In genomic region chr6:29699085-29699745, GRCm38 (mm10) we compare ENCODE assay signal across 19 mouse cellular contexts. TPM values are rescaled to one million over a fixed set of nuclear protein-coding genes. Genes with fewer than 3 reads are reported as not detected.
DNase-seq lines count a peak whose midpoint lies in the region; ATAC-seq and TF ChIP-seq lines count a peak whose summit lies in the region.
"Had no signal": no experiment of that assay in that cellular context is flagged by ENCODE, and none has a peak within 500 bp of the region (broad histone marks: within the 10 kb centered on the region; RNA-seq: fewer than 3 reads in every experiment).

No protein-coding gene starts in this region.

- ATAC-seq in heart, embryonic 12.5 days (ENCODE audit: insufficient number of reproducible peaks, low FRiP score), result peak; percentile 31; the same call in 1 of the 2 replicates
- ATAC-seq in megakaryocyte-erythroid progenitor cell, adult 5-6 weeks (replicated peaks; ENCODE audit: low FRiP score, low TSS enrichment, poor library complexity, severe bottlenecking), result peak; percentile 36
- no peak for ATAC-seq in midbrain, embryonic 14.5 days (ENCODE audit: low FRiP score, low TSS enrichment)
- ATAC-seq: forebrain, postnatal 0 days; midbrain, embryonic 15.5 days had no signal

- peaks cover 16% of the 10 kb centered on the region for H3K4me1 ChIP-seq in heart, embryonic 12.5 days (replicated peaks)
- H3K4me1 ChIP-seq in bone marrow, adult 2 months (ENCODE audit: control insufficient read depth, insufficient read depth, low read length), result peaks cover 4% of the 10 kb centered on the region; the same call in 1 of the 2 replicates
- peaks cover 4% of the 10 kb centered on the region; the same call in 1 of the 2 replicates for H3K4me1 ChIP-seq in midbrain, embryonic 14.5 days (ENCODE audit: control insufficient read depth, insufficient read depth, low read length)

- no peak overlapping the region for H3K4me3 ChIP-seq in heart, embryonic 12.5 days
- no peak overlapping the region for H3K4me3 ChIP-seq in bone marrow, adult 2 months (replicated peaks; ENCODE audit: control insufficient read depth, low read depth, low read length)
- no peak overlapping the region for H3K4me3 ChIP-seq in midbrain, embryonic 14.5 days (replicated peaks; ENCODE audit: low read depth, low read length)
- H3K4me3 ChIP-seq: limb, embryonic 10.5 days; midbrain, embryonic 15.5 days had no signal

- H3K27me3 ChIP-seq in heart, embryonic 12.5 days (replicated peaks), result peaks cover 17% of the 10 kb centered on the region; the same call in 1 of the 2 replicates
- 0 out of 2 replicates have a peak, but pooled peaks cover 6% of the 10 kb centered on the region for H3K27me3 ChIP-seq in midbrain, embryonic 14.5 days (ENCODE audit: control insufficient read depth, insufficient read depth, low read length)
- H3K27me3 ChIP-seq: midbrain, embryonic 15.5 days had no signal

- peak overlapping the region; percentile 20; the same call in 1 of the 2 replicates for H3K27ac ChIP-seq in heart, embryonic 12.5 days (ENCODE audit: poor library complexity, severe bottlenecking)
- peak overlapping the region; percentile 85 for H3K27ac ChIP-seq in bone marrow, adult 2 months (ENCODE audit: control insufficient read depth, insufficient read depth, low read depth, low read length, poor library complexity)
- H3K27ac ChIP-seq in midbrain, embryonic 14.5 days (replicated peaks; ENCODE audit: low read depth, low read length), result no peak overlapping the region
- H3K27ac ChIP-seq: hindbrain, embryonic 14.5 days; limb, embryonic 10.5 days; macrophage; midbrain, embryonic 15.5 days had no signal

- H3K9ac ChIP-seq in heart, embryonic 12.5 days, result no peak overlapping the region
- H3K9ac ChIP-seq in midbrain, embryonic 14.5 days (replicated peaks; ENCODE audit: low read length), result no peak overlapping the region
- H3K9ac ChIP-seq: forebrain, postnatal 0 days; hindbrain, embryonic 14.5 days; lung, embryonic 14.5 days; midbrain, embryonic 15.5 days had no signal

- TF ChIP-seq CTCF in bone marrow, adult 2 months (IDR thresholded peaks at IDR 0.05; ENCODE audit: control insufficient read depth, insufficient read depth, low read length), result no peak

- no peaks in the 10 kb centered on the region for H3K36me3 ChIP-seq in heart, embryonic 12.5 days
- H3K36me3 ChIP-seq in midbrain, embryonic 14.5 days (ENCODE audit: control insufficient read depth, insufficient read depth, low read length), result no peaks in the 10 kb centered on the region
- H3K36me3 ChIP-seq: limb, embryonic 10.5 days; midbrain, embryonic 15.5 days had no signal

- DNase-seq in heart, postnatal 14 days, result no peak
- peak; percentile 83 for DNase-seq in liver
- no peak for DNase-seq in midbrain, embryonic 14.5 days
- no peak for DNase-seq in left cerebral cortex, postnatal 25 days (ENCODE audit: low spot score in 2 of 2)
- DNase-seq: adrenal gland, adult 2 months; cerebellum, adult 9-10 months; forebrain, postnatal 0 days; gastrocnemius, postnatal 10 days; kidney, adult 11 months; kidney, postnatal 25 days; lung, embryonic 14.5 days; right cerebral cortex, adult 18-20 months had no signal

- WGBS in heart, embryonic 12.5 days, result 76% methylated on average over 7 of the region's 7 CpGs
- 67% methylated on average over 7 of the region's 7 CpGs for WGBS in bone marrow, adult 2 months
- WGBS in midbrain, embryonic 14.5 days, result 91% methylated on average over 7 of the region's 7 CpGs

- H3K4me2 ChIP-seq in heart, embryonic 12.5 days, result no peak overlapping the region
- H3K4me2 ChIP-seq in midbrain, embryonic 14.5 days (ENCODE audit: low read length), result no peak overlapping the region
- H3K4me2 ChIP-seq: hindbrain, embryonic 14.5 days; lung, embryonic 14.5 days; midbrain, embryonic 15.5 days had no signal

- no peak; the same call in 1 of the 2 replicates for TF ChIP-seq POLR2A in bone marrow, adult 2 months (IDR thresholded peaks at IDR 0.05; ENCODE audit: borderline replicate concordance, control insufficient read depth, low read depth, low read length)

- no peaks in the 10 kb centered on the region for H3K9me3 ChIP-seq in heart, embryonic 12.5 days (replicated peaks)
- H3K9me3 ChIP-seq in midbrain, embryonic 14.5 days (ENCODE audit: control insufficient read depth, low read length), result no peaks in the 10 kb centered on the region
- H3K9me3 ChIP-seq: limb, embryonic 10.5 days; midbrain, embryonic 15.5 days had no signal

- intact Hi-C loops in heart, postnatal 14 days (cut with DNase I), result no loop called here
- intact Hi-C loops in left cerebral cortex, postnatal 25 days (cut with DNase I), result no loop called here

RNA-seq across cellular contexts. Expression of gene Tspan33, which starts 5.2 kb away (rescaled TPM):
- 11.2 and 11.9 TPM in 2 replicates for polyA plus RNA-seq in heart, embryonic 12.5 days (2016; fragmentation: Nextera tagmentation; extraction: Ambion mirVana)
- 1 to 10 TPM; 1.3 to 2.4 TPM for total RNA-seq in heart, postnatal 14 days (2021)
- 167 and 175 TPM in 2 replicates for polyA plus RNA-seq in bone marrow, adult 2 months (2011; ENCODE audit: insufficient read depth, insufficient read length, low replicate concordance, missing spikeins)
- total RNA-seq in megakaryocyte-erythroid progenitor cell, adult 5-6 weeks (2014; fragmentation: Nextera tagmentation), result 88.1 and 106 TPM in 2 replicates
- 36.2 and 60.3 TPM in 2 replicates for total RNA-seq in megakaryocyte-erythroid progenitor cell, adult 5-6 weeks (2017)
- 3.2 and 3.8 TPM in 2 replicates for polyA plus RNA-seq in midbrain, embryonic 14.5 days (2014; fragmentation: Nextera tagmentation; extraction: Ambion mirVana)
- 10 to 100 TPM; 30.4 to 32.0 TPM for total RNA-seq in left cerebral cortex, postnatal 25 days (2021)

RNA-seq across cellular contexts. Expression of gene Smo, which starts 36.1 kb away (rescaled TPM):
- 26.4 and 27.1 TPM in 2 replicates for polyA plus RNA-seq in heart, embryonic 12.5 days (2016; fragmentation: Nextera tagmentation; extraction: Ambion mirVana)
- total RNA-seq in heart, postnatal 14 days (2021), result 10 to 100 TPM; 16.8 to 17.6 TPM
- polyA plus RNA-seq in bone marrow, adult 2 months (2011; ENCODE audit: insufficient read depth, insufficient read length, low replicate concordance, missing spikeins), result 2.8 and 4.6 TPM in 2 replicates
- 27.5 and 34.8 TPM in 2 replicates for total RNA-seq in megakaryocyte-erythroid progenitor cell, adult 5-6 weeks (2014; fragmentation: Nextera tagmentation)
- total RNA-seq in megakaryocyte-erythroid progenitor cell, adult 5-6 weeks (2017), result 24.0 and 31.1 TPM in 2 replicates
- 9.2 and 14.4 TPM in 2 replicates for polyA plus RNA-seq in midbrain, embryonic 14.5 days (2014; fragmentation: Nextera tagmentation; extraction: Ambion mirVana)
- total RNA-seq in left cerebral cortex, postnatal 25 days (2021), result 1 to 10 TPM; 9.5 to 9.8 TPM

Comparison
In these comparisons a context has a peak if more than half of its experiments do, and no peak if none do; other contexts are left out.
1. RNA of gene Tspan33, which starts 5.2 kb away (total RNA-seq): 36.2 to 106 TPM in megakaryocyte-erythroid progenitor cell, adult 5-6 weeks and 30.4 to 32.0 TPM in left cerebral cortex, postnatal 25 days; 1.3 to 2.4 TPM in heart, postnatal 14 days; every median in the first group is over 4 times any median in the second.